Mouse (Mus musculus) urinary bladder, postnatal 10 days (tissue): ENCODE measurements around the gene Smug1.

Experiments
- DNase-seq: peaks from one replicate; pipeline ENCODE4 v3.0.0; 2022; ENCODE audit warnings: low spot score

Smug1 gene

GRCm38 (mm10) chr15:103145635-103146299 lies 21.1 kb downstream of the Smug1 start:
- DNase-seq: no peak

- no peak for DNase-seq
Observed at GRCm38 (mm10) chr15:103144176-103144575, 22.7 kb downstream of the Smug1 start.

DNA sequence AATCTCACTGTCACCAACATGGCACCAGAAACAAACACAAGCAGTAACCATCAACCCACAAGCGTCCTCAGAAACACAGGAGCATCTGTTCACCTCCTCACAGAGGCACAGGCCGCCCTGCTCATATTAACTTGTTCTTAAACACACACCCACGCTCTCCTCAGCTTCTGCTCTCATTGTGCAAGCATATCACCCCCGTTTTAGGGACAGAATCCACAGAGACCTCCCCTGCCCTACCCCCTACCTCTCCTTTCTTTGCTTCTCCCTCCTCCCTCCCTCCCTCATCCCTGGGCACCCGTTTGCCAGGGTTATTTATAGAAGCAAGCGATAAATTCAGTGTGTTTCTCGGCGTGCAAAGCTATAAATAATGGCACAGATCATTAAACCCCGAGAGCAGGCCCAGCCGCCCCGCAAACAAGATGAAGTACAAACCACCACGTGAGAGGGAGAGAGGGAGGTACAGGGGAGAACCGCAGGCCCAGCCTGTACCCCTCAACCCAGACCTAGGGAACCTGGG lies 31.4 kb downstream of the Smug1 start:
- DNase-seq: no peak

- no peak for DNase-seq
Observed at GRCm38 (mm10) chr15:103134277-103135086, 32.4 kb downstream of the Smug1 start.

DNA sequence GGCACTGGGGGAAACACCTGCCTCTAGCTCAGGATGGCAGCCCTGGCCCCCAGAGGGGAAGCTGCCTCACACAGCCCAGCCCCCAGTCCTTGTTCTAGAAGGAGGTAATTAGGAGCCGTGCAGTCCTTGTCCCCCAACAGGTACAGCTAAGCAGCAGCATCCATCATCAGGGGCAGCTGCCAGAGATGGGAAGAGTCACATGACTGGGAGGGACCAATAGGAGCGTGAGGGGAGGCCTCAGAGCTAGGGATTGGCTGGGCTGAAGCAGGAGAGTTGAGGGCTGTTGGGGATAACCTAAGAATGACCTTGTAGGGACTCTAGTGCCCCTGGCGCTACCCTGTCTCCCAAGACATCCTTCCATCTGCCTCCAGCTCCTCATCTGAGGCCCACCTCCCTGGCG lies 33.1 kb downstream of the Smug1 start:
- DNase-seq: no peak

DNA sequence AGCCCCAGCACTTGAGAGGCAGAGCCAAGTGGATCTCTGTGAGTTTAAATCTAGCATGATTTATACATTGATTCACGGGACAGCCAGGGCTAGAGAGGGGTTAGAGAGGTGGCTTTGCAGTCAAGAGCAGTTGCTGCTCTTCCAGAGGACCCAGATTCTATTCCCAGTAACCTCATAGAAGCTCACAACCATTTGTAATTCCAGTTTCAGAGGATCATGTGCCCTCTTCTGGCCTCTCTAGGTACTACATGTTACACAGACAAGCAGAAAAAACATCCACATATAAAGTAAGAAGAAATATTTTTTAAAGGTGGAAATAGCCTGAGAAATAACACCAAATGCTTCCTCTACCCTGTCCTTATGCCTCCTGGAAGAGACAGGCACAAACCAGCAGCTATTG lies 36.2 kb downstream of the Smug1 start:
- no peak for DNase-seq

DNA sequence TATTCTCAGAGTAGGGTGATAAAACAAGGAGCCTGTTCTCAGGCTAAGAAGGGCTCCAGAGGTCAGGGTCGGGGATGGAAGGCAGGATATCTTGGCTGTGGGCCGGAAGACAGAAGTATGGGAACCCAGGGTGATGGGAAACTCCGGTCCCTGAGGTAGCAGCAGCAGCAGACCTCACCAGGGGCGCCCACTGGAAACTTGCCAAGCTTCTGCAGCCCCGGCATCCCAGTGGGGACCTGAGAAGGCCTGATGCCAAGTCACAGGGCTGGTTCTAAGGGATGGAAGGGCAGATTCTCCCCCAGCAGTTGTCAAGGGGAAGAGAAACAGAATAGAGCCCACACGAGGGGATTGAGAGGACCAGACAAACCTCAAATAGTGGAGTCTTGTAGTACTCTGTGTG lies 37.6 kb downstream of the Smug1 start:
- no peak for DNase-seq

GRCm38 (mm10) chr15:103128056-103128833 lies 38.6 kb downstream of the Smug1 start:
- DNase-seq: no peak

DNA sequence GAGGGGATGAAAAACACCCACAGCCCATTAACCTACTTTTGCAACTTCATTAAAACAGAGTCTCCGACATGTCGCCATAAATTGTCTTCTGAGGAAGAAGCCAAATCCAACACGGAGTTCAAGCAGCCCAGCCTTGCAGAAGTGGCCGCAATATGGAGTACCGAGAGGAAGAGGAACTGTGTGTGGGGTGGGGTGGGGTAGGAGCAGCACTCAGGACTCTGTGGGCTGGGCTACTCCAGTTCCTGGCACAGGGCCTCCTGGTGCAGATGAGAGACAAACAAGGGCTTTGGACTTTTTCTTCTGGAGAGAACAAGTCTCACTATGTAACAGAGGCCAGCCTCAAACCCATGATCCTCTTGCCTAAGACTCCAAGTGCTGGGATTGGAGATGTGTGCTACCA lies 40.9 kb downstream of the Smug1 start:
- no peak for DNase-seq

DNA sequence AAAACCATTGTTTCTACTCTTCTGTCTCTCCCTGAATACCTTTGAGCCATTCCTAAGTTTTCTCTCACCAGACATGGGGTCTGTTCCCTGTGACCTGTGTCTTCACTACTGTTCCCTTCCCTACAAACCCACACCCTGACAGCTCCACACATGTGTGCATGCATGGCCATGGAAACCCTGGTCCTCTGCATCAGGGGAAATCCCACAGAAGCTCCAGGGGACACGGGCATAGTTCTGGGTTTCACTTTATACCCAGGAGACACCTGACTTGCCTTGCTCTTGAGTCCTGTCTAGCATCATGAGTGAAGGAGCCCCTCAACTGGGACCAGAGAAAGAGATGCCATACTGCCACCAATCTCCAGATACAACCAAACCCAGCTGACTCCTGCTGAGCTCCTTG lies 42.6 kb downstream of the Smug1 start:
- no peak for DNase-seq

- DNase-seq: no peak
Observed at GRCm38 (mm10) chr15:103123343-103123742, 43.5 kb downstream of the Smug1 start.

DNA sequence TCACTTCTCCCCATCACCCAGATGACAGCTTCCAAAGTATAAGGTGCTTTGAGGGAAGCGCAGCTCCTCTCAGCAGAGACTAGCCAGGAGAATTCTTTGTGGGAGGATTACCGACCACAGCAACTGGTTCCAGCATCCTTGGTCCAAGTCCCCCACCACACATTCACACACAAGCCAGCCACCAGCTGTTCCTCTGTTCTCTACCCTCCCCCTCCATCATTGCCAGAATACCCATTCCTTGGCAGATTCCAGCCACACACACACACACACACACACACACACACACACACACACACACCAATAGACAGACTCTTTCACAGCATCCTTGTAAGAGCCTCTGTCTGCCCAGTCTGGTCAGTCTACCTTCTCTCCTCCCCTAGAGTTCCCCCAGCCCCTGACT lies 44.5 kb downstream of the Smug1 start:
- DNase-seq: no peak

- no peak for DNase-seq
Observed at GRCm38 (mm10) chr15:103121416-103121815, 45.5 kb downstream of the Smug1 start.

GRCm38 (mm10) chr15:103120594-103120993 lies 46.3 kb downstream of the Smug1 start:
- DNase-seq: no peak

DNA sequence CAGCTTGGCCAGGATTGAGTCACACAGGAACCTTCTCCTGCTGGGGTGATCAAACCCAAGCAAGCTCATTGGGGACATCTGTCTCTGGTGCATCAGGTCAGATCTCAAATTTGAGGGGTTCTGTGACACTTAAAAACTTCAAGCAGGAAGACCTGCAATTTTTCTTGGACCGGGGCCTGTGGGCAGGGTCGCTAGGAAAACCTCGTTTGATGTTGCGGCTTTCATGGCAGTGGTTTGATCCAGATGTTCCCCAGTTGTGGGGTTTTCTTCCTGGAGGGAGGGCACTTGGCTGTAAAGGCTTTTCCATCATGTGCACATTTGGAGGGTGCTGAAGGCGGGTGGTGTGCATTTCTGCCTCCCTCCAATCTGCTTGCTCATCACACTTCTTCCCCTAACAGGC lies 51.2 kb downstream of the Smug1 start:
- DNase-seq: no peak

DNA sequence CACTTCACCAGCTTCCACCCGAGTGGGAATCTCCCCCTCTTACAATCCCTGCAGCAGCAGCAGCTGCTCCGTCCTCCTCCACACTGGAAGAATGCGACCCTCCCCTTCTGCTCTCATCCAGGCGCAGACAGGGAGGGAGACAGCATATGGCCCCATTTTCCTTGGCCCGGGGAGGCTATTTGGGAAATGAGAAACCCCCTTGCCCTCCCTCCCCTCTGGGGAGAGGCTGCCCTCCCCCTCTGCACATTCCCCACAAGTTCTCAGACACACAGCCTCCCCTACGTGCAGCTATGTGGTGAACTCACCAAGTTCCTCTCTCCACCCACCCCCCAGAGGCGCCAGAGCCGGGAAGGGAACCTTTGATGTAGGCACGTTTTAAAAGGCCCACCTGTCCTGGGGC lies 51.6 kb downstream of the Smug1 start:
- DNase-seq: no peak

DNA sequence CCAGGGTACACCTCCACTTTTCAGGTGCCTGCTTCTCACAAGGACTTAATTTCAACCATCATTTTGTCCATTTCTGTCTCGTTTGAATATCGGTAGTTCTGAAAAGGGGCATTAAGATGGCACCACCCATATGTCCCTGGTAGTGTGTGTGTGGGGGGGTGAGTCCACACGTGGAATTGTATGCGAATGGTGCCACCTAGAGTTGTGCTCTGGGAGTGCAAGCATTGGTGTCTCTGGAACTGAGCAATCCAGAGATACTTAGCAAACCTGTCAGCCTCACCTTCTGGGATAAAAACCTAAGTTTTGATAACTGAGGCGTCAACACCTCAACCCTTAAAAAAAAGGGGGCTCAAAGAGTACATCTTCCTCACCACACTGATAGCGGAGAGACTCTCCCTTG lies 53.8 kb downstream of the Smug1 start:
- DNase-seq: no peak

DNA sequence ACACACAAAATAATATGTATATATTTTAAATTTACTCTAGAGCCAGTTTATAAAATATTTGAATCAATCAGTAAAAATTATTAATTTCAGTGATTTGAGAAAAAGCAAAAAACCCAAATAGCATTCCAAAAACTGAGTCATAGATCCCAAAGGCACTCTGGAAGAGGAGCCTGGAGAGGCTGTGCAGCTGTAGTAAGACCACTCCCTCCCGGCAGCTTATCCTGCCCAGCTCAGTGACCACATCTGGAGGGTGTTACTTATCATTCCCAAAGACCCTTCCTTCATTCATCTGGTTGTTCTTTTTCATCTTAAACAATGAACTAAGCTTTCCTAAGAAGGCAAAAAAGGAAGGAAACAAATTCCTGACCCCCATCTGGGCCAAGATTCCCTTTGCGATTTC lies 54.6 kb downstream of the Smug1 start:
- DNase-seq: no peak

GRCm38 (mm10) chr15:103109940-103110339 lies 57.0 kb downstream of the Smug1 start:
- DNase-seq: no peak

DNA sequence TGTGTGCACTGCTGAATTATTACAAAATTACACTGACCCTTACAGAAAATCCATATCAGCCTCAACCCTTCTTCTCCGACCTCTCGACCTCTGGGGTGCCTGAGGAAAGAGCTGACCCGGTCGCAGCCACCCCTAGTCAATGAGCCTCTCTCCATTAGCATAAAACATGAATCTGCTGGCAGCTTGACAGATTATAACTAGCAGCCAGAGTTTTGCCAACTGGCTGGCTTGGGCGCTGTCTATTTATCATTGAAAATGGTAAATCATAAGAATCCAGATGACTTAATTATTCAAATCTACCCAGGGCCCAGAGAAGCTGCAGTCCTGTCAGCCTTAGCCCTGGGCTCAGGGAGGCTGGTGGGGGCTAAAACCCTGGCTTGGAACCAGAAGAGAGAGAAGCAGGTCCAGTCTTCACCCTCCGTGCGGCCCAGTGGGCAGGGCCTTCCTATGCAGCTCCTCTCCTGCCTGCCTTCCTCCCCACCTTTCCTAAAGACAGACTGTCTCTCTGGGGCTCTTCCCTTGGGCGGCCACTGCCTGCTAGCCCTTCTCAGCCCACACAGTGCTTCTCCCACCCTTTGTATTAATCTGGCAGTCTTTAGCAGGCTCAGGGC lies 58.7 kb downstream of the Smug1 start:
- DNase-seq: no peak

DNA sequence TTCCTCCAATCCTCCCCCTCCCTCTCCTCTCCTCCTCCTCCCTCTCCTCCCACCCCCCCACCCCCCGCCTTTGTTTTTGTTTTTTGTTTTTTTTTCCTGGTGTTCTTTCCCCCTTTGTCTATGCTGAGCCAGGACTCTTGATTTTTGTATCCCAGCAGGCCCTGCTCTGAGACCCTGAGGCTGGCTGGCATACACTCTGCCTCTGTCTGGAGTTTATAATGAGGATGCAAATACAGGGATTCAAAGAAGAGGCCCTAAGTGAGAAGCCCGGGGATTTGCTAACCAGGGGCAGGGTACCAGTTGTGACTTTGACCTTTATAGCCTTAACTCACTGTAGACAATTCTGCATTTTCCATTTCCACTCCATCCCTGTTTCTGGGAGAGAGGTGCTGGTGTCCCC lies 60.7 kb downstream of the Smug1 start:
- DNase-seq: no peak
